Mouse (Mus musculus): Measurements from ENCODE around the gene Kcna7. TPM values are rescaled to one million over a fixed set of nuclear protein-coding genes. Genes with fewer than 3 reads are reported as not detected.
"Not testable (repeated sequence)": the region's sequence is repeated elsewhere in the genome, so short reads cannot be mapped to it uniquely, and the experiment has no call there.

The Kcna7 gene
- polyA plus RNA-seq, 1 experiment from 2014 or later = not detected

GRCm38 (mm10) chr7:45376057-45376456 is 29.4 kb upstream of the Kcna7 start:
- H3K36me3 ChIP-seq (ENCODE audit: control insufficient read depth, insufficient read depth, low read length) = peaks cover 85% of the 10 kb centered on the region
- no peak for ATAC-seq (ENCODE audit: low FRiP score, low TSS enrichment)
- H3K4me2 ChIP-seq (replicated peaks; ENCODE audit: low read depth, low read length) = no peak overlapping the region
- H3K27ac ChIP-seq (ENCODE audit: low read depth, low read length) = no peak overlapping the region
- 0 out of 2 replicates have a peak, but pooled peaks cover under 1% of the 10 kb centered on the region for H3K4me1 ChIP-seq (ENCODE audit: control insufficient read depth, insufficient read depth, low read length)
- 97% methylated on average over 1 of the region's 1 CpGs for WGBS
- H3K9ac ChIP-seq (ENCODE audit: low read depth, low read length) = no peak overlapping the region
- no peak overlapping the region for H3K4me3 ChIP-seq (ENCODE audit: low read length)
- no peaks in the 10 kb centered on the region for H3K27me3 ChIP-seq (ENCODE audit: control insufficient read depth, insufficient read depth, low read length)
- no peaks in the 10 kb centered on the region for H3K9me3 ChIP-seq (ENCODE audit: control insufficient read depth, low read length)

DNA sequence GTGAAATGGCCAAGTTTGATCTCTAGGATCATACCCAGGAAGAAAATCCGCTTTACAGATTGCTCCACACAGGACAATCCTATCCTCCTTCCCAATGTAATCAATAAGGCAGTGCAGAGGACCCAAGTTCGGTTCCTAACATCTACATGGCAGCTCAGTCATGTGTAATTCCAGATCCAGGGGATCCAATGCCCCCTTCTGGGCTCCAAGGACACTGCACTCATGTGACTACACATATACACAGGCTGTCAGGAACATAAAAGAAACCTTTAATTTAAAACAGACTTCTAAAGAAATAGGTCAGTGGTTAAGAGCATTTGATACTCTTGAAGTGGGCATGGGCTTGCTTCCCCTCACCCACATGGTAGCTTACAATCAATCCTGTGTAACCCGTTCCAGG is 19.4 kb upstream of the Kcna7 start:
- Histone ChIP-seq H3K27me3 (ENCODE audit: control insufficient read depth, insufficient read depth, low read length) (no peaks in the 10 kb centered on the region), H3K4me3 (ENCODE audit: low read length) (no peak overlapping the region), H3K4me2 (replicated peaks; ENCODE audit: low read depth, low read length) (no peak overlapping the region), H3K4me1 (ENCODE audit: control insufficient read depth, insufficient read depth, low read length) (no peaks in the 10 kb centered on the region), H3K9ac (ENCODE audit: low read depth, low read length) (no peak overlapping the region), H3K9me3 (ENCODE audit: control insufficient read depth, low read length) (no peaks in the 10 kb centered on the region), H3K27ac (ENCODE audit: low read depth, low read length) (no peak overlapping the region), H3K36me3 (ENCODE audit: control insufficient read depth, insufficient read depth, low read length) (peaks cover 98% of the 10 kb centered on the region)
- ATAC-seq (ENCODE audit: low FRiP score, low TSS enrichment) = no peak
- WGBS = 88% methylated on average over 3 of the region's 3 CpGs

- Histone ChIP-seq H3K4me2 (replicated peaks; ENCODE audit: low read depth, low read length) (peak overlapping the region; percentile 73), H3K36me3 (ENCODE audit: control insufficient read depth, insufficient read depth, low read length) (peaks cover 40% of the 10 kb centered on the region), H3K9me3 (ENCODE audit: control insufficient read depth, low read length) (no peaks in the 10 kb centered on the region), H3K4me3 (ENCODE audit: low read length) (peak overlapping the region; percentile 61), H3K4me1 (ENCODE audit: control insufficient read depth, insufficient read depth, low read length) (peaks cover 14% of the 10 kb centered on the region), H3K9ac (ENCODE audit: low read depth, low read length) (peak overlapping the region; percentile 82), H3K27ac (ENCODE audit: low read depth, low read length) (peak overlapping the region; percentile 77), H3K27me3 (ENCODE audit: control insufficient read depth, insufficient read depth, low read length) (no peaks in the 10 kb centered on the region)
- peak; percentile 79 for ATAC-seq (ENCODE audit: low FRiP score, low TSS enrichment)
- 0% methylated on average over 19 of the region's 20 CpGs for WGBS
Measured at GRCm38 (mm10) chr7:45395129-45395541, 10.3 kb upstream of the Kcna7 start.

DNA sequence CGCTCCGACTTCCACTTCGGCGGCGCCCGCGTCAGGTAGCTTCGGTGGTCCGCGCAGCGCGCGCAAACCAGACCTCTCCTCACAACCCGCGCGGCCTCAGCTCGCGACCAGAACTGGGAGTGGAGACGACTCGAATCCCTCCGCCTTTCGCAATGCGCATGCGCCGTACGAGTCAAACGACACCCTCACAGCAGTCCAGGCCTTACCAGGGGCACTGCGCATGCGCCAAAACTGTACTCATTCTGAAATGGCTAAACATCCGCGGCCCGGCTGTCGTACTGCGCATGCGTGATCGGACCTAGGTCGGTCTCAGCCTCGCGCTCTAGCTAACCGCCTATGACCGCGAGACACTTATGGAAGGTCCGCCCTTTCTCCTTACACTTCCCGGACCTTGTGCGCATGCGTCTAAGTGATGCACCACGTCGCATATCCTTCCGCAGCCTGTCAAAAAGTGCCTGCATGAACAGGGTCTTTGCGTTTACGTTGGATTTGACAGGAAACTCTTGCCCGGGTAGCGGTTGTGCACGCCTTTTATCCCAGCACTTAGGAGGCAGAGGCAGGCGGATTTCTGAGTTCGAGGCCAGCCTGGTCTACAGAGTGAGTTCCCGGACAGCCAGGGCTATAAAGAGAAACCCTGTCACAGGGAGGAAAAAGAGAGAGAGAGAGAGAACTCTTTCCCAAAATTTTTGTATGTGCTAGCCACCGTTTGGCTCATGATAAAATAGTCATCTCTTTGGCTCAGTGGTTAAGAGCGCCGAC is 9.7 kb upstream of the Kcna7 start, which contains the start of gene Snrnp70:
Gene Snrnp70 (minus strand): TSS at position 165 of the 759 bp plus-strand sequence.
- H3K9ac ChIP-seq (ENCODE audit: low read depth, low read length) = peak within 1 kb of the TSS; percentile 82
- peaks cover 34% of the 10 kb centered on the region for H3K36me3 ChIP-seq (ENCODE audit: control insufficient read depth, insufficient read depth, low read length)
- no peaks in the 10 kb centered on the region for H3K27me3 ChIP-seq (ENCODE audit: control insufficient read depth, insufficient read depth, low read length)
- H3K4me3 ChIP-seq (ENCODE audit: low read length) = peak within 1 kb of the TSS; percentile 61
- peaks cover 14% of the 10 kb centered on the region for H3K4me1 ChIP-seq (ENCODE audit: control insufficient read depth, insufficient read depth, low read length)
- under 1% methylated on average over 60 of the region's 60 CpGs for WGBS
- H3K27ac ChIP-seq (ENCODE audit: low read depth, low read length) = peak within 1 kb of the TSS; percentile 77
- no peaks in the 10 kb centered on the region for H3K9me3 ChIP-seq (ENCODE audit: control insufficient read depth, low read length)
- ATAC-seq (ENCODE audit: low FRiP score, low TSS enrichment) = peak; percentile 98
- peak within 1 kb of the TSS; percentile 73 for H3K4me2 ChIP-seq (replicated peaks; ENCODE audit: low read depth, low read length)

GRCm38 (mm10) chr7:45396337-45396775 is 9.1 kb upstream of the Kcna7 start:
- 3% methylated on average over 3 of the region's 3 CpGs for WGBS
- peaks cover 29% of the 10 kb centered on the region for H3K36me3 ChIP-seq (ENCODE audit: control insufficient read depth, insufficient read depth, low read length)
- peak overlapping the region; percentile 55 for H3K4me2 ChIP-seq (replicated peaks; ENCODE audit: low read depth, low read length)
- H3K4me3 ChIP-seq (ENCODE audit: low read length) = peak overlapping the region; percentile 46
- H3K9ac ChIP-seq (ENCODE audit: low read depth, low read length); H3K27me3 ChIP-seq (ENCODE audit: control insufficient read depth, insufficient read depth, low read length); ATAC-seq (ENCODE audit: low FRiP score, low TSS enrichment); H3K27ac ChIP-seq (ENCODE audit: low read depth, low read length); H3K9me3 ChIP-seq (ENCODE audit: control insufficient read depth, low read length): not testable (repeated sequence)
- H3K4me1 ChIP-seq (ENCODE audit: control insufficient read depth, insufficient read depth, low read length) = peaks cover 14% of the 10 kb centered on the region

- Histone ChIP-seq H3K36me3 (ENCODE audit: control insufficient read depth, insufficient read depth, low read length) (peaks cover 25% of the 10 kb centered on the region), H3K9ac (ENCODE audit: low read depth, low read length) (no peak overlapping the region), H3K4me2 (replicated peaks; ENCODE audit: low read depth, low read length) (no peak overlapping the region), H3K9me3 (ENCODE audit: control insufficient read depth, low read length) (no peaks in the 10 kb centered on the region), H3K27me3 (ENCODE audit: control insufficient read depth, insufficient read depth, low read length) (no peaks in the 10 kb centered on the region), H3K4me1 (ENCODE audit: control insufficient read depth, insufficient read depth, low read length) (peaks cover 14% of the 10 kb centered on the region), H3K4me3 (ENCODE audit: low read length) (no peak overlapping the region), H3K27ac (ENCODE audit: low read depth, low read length) (no peak overlapping the region)
- WGBS = 79% methylated on average over 2 of the region's 2 CpGs
- no peak for ATAC-seq (ENCODE audit: low FRiP score, low TSS enrichment)
Measured at GRCm38 (mm10) chr7:45396787-45397186, 8.7 kb upstream of the Kcna7 start.

DNA sequence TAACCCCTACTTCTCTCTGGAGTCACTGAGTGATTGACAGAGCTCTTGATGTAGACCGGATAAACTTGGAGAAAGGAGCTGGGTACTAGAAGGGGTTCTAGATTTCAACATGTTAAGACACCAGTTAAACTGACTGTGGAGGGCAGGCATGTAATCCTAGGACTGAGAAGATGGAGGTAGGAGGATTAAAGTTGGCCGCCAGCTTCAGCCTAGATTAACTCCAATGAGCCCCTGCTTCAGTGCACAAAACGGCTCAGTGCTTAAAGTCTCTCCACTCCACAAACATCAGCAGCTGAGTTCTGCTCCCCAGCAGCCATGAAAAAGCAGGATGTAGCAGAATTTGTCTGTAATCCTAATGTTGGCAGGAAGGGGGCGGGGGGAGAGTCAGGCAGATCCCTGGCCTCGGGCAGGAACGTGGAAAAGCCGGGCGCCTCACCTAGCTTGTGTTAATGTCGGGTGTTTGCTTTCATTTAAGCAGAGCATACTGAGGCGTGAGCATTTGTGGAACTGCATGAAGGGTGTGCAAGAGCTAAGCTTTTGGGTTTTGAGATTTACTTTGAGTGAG is 3.9 kb upstream of the Kcna7 start:
- no peak for ATAC-seq (ENCODE audit: low FRiP score, low TSS enrichment)
- peaks cover 16% of the 10 kb centered on the region for H3K27me3 ChIP-seq (ENCODE audit: control insufficient read depth, insufficient read depth, low read length)
- H3K36me3 ChIP-seq (ENCODE audit: control insufficient read depth, insufficient read depth, low read length) = no peaks in the 10 kb centered on the region
- no peak overlapping the region for H3K4me3 ChIP-seq (ENCODE audit: low read length)
- no peak overlapping the region for H3K4me2 ChIP-seq (replicated peaks; ENCODE audit: low read depth, low read length)
- peaks cover 6% of the 10 kb centered on the region; the same call in 1 of the 2 replicates for H3K4me1 ChIP-seq (ENCODE audit: control insufficient read depth, insufficient read depth, low read length)
- H3K9ac ChIP-seq (ENCODE audit: low read depth, low read length) = no peak overlapping the region
- no peaks in the 10 kb centered on the region for H3K9me3 ChIP-seq (ENCODE audit: control insufficient read depth, low read length)
- no peak overlapping the region for H3K27ac ChIP-seq (ENCODE audit: low read depth, low read length)
- WGBS = 69% methylated on average over 10 of the region's 10 CpGs

DNA sequence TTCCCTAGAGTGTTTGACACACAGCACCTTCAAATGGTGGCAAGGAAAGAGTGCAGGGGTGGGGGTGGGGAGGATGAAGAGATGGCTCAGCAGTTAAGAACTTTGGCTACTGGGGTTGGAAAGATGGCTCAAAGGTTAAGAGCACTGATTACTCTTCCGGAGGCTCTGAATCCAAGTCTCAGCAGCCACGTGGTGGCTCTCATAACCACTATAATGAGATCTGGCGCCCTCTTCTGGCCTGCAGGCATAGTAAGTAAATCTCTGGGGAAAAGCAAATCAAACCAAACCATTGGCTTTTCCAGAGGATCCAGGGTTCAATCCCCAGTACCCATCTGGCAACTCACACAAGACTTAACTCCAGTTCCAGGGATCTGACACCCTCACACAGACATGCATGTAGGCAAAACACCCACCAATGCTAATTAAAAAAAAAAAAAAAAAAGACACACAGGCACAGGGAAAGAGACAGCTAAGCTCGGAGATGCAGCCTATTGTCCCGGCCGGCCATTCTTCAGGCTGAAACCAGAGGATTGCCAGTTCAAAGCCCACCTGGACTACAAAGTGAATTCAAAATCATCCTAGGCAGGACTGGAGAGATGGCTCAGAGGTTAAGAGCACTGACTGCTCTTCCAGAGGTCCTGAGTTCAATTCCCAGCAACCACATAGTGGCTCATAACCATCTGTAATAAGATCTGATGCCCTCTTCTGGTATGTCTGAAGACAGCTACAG is 1.8 kb upstream of the Kcna7 start:
- Histone ChIP-seq H3K9me3 (ENCODE audit: control insufficient read depth, low read length) (no peaks in the 10 kb centered on the region), H3K4me1 (ENCODE audit: control insufficient read depth, insufficient read depth, low read length) (peaks cover 8% of the 10 kb centered on the region; the same call in 1 of the 2 replicates), H3K4me3 (ENCODE audit: low read length) (no peak overlapping the region), H3K27ac (ENCODE audit: low read depth, low read length) (no peak overlapping the region), H3K27me3 (ENCODE audit: control insufficient read depth, insufficient read depth, low read length) (peaks cover 37% of the 10 kb centered on the region), H3K36me3 (ENCODE audit: control insufficient read depth, insufficient read depth, low read length) (no peaks in the 10 kb centered on the region), H3K9ac (ENCODE audit: low read depth, low read length) (no peak overlapping the region), H3K4me2 (replicated peaks; ENCODE audit: low read depth, low read length) (no peak overlapping the region)
- 46% methylated on average over 6 of the region's 6 CpGs for WGBS
- no peak for ATAC-seq (ENCODE audit: low FRiP score, low TSS enrichment)
